Mouse (Mus musculus) hindbrain, embryonic 16.5 days (tissue): ENCODE results near the gene Dgcr6. TPM values are rescaled to one million over a fixed set of nuclear protein-coding genes. Genes with fewer than 3 reads are reported as not detected.

Experiments used
- ATAC-seq: fragments of 200-750 bp; cut with Nextera tagmentation; 2 replicates; pipeline ENCODE4 v1.8.0; 2017; ENCODE audit warnings: moderate TSS enrichment, moderate library complexity
- H3K27ac ChIP-seq: fragments of 300-500 bp; sonication (generic); 2 replicates; pipeline ENCODE4 v1.5.1; 2014; ENCODE audit warnings: low read depth, mild to moderate bottlenecking, control low read depth, low read length, moderate library complexity
- H3K27me3 ChIP-seq: fragments of 300-500 bp; sonication (generic); replicated peaks from 2 replicates; pipeline ENCODE4 v1.6.1; 2014; ENCODE audit warnings: low read length; ENCODE audit not compliant: control insufficient read depth, insufficient read depth
- H3K36me3 ChIP-seq: fragments of 300-500 bp; sonication (generic); 2 replicates; pipeline ENCODE4 v1.6.1; 2014; ENCODE audit warnings: mild to moderate bottlenecking, low read length, moderate library complexity, mixed read lengths; ENCODE audit not compliant: control insufficient read depth, insufficient read depth
- H3K4me1 ChIP-seq: fragments of 300-500 bp; sonication (generic); 2 replicates; pipeline ENCODE4 v1.6.1; 2014; ENCODE audit warnings: low read depth, low read length; ENCODE audit not compliant: control insufficient read depth, insufficient read depth
- H3K4me2 ChIP-seq: fragments of 300-500 bp; sonication (generic); 2 replicates; pipeline ENCODE4 v1.6.1; 2014; ENCODE audit warnings: mild to moderate bottlenecking, low read length, control low read depth, moderate library complexity
- H3K4me3 ChIP-seq: fragments of 300-500 bp; sonication (generic); 2 replicates; pipeline ENCODE4 v1.5.1; 2014; ENCODE audit warnings: mild to moderate bottlenecking, low read length, control low read depth, moderate library complexity
- H3K9ac ChIP-seq: fragments of 300-500 bp; sonication (generic); 2 replicates; pipeline ENCODE4 v1.6.1; 2014; ENCODE audit warnings: low read depth, mild to moderate bottlenecking, control low read depth, low read length, moderate library complexity
- H3K9me3 ChIP-seq: fragments of 300-500 bp; sonication (generic); 2 replicates; pipeline ENCODE4 v1.6.1; 2014; ENCODE audit warnings: mild to moderate bottlenecking, low read length, moderate library complexity; ENCODE audit not compliant: control insufficient read depth
- WGBS: fragments of 180-500 bp; shearing (Covaris S2); extraction: QIAGEN DNeasy Blood & Tissue Kit; methylation state at CpG from one replicate; pipeline ENCODE4 v1.1.7; 2014; 5-methylcytosine and 5-hydroxymethylcytosine counted together
- polyA plus RNA-seq: library from polyadenylated mRNA; unstranded; fragments of >200 nt; fragmentation: Nextera tagmentation; extraction: Ambion mirVana; gene quantifications from 2 replicates; pipeline ENCODE4 v1.2.1, GENCODE M21; 2015

The Dgcr6 gene
- polyA plus RNA-seq, 1 experiment from 2014 or later: 162 TPM

- 90% methylated on average over 5 of the region's 5 CpGs for WGBS
- Histone ChIP-seq H3K36me3 (no peaks in the 10 kb centered on the region), H3K27ac (no peak overlapping the region), H3K4me1 (no peaks in the 10 kb centered on the region), H3K27me3 (no peaks in the 10 kb centered on the region), H3K9ac (no peak overlapping the region), H3K4me2 (no peak overlapping the region), H3K4me3 (no peak overlapping the region), H3K9me3 (no peaks in the 10 kb centered on the region)
- no peak for ATAC-seq
These were observed 25.8 kb downstream of the Dgcr6 start for GRCm38 (mm10) chr16:18078314-18079015.

- H3K27me3 ChIP-seq: no peaks in the 10 kb centered on the region
- H3K4me1 ChIP-seq: no peaks in the 10 kb centered on the region
- H3K4me2 ChIP-seq: no peak overlapping the region
- H3K9me3 ChIP-seq: no peaks in the 10 kb centered on the region
- no peak overlapping the region for H3K27ac ChIP-seq
- no peak for ATAC-seq
- WGBS: 95% methylated on average over 2 of the region's 2 CpGs
- H3K4me3 ChIP-seq: no peak overlapping the region
- no peaks in the 10 kb centered on the region for H3K36me3 ChIP-seq
- H3K9ac ChIP-seq: no peak overlapping the region
These were observed 26.6 kb downstream of the Dgcr6 start for GRCm38 (mm10) chr16:18079300-18079699.

- H3K9ac ChIP-seq: no peak overlapping the region
- no peaks in the 10 kb centered on the region for H3K9me3 ChIP-seq
- no peak overlapping the region for H3K4me2 ChIP-seq
- no peaks in the 10 kb centered on the region for H3K27me3 ChIP-seq
- no peaks in the 10 kb centered on the region for H3K4me1 ChIP-seq
- H3K4me3 ChIP-seq: no peak overlapping the region
- H3K27ac ChIP-seq: no peak overlapping the region
- H3K36me3 ChIP-seq: no peaks in the 10 kb centered on the region
- no peak for ATAC-seq
- 89% methylated on average over 7 of the region's 7 CpGs for WGBS
These were observed 27.5 kb downstream of the Dgcr6 start for GRCm38 (mm10) chr16:18080171-18080570.

GRCm38 (mm10) chr16:18081149-18081827 is 28.6 kb downstream of the Dgcr6 start:
- WGBS: 84% methylated on average over 10 of the region's 10 CpGs
- Histone ChIP-seq H3K9ac (no peak overlapping the region), H3K9me3 (no peaks in the 10 kb centered on the region), H3K27me3 (no peaks in the 10 kb centered on the region), H3K36me3 (no peaks in the 10 kb centered on the region), H3K4me1 (no peaks in the 10 kb centered on the region), H3K4me2 (no peak overlapping the region), H3K27ac (no peak overlapping the region), H3K4me3 (no peak overlapping the region)
- ATAC-seq: no peak

- ATAC-seq: no peak
- Histone ChIP-seq H3K36me3 (no peaks in the 10 kb centered on the region), H3K4me2 (no peak overlapping the region), H3K4me1 (no peaks in the 10 kb centered on the region), H3K27me3 (peaks cover under 1% of the 10 kb centered on the region; the same call in 1 of the 2 replicates), H3K4me3 (no peak overlapping the region), H3K9ac (no peak overlapping the region), H3K27ac (no peak overlapping the region), H3K9me3 (no peaks in the 10 kb centered on the region)
- 97% methylated on average over 1 of the region's 1 CpGs for WGBS
These were observed 29.6 kb downstream of the Dgcr6 start for GRCm38 (mm10) chr16:18082291-18082690.

GRCm38 (mm10) chr16:18083231-18083951 is 30.7 kb downstream of the Dgcr6 start:
- ATAC-seq: peak; percentile 81
- Histone ChIP-seq H3K9me3 (no peaks in the 10 kb centered on the region), H3K4me1 (peaks cover 5% of the 10 kb centered on the region), H3K27ac (peak overlapping the region; percentile 46; the same call in 1 of the 2 replicates), H3K4me2 (no peak overlapping the region), H3K36me3 (no peaks in the 10 kb centered on the region), H3K9ac (no peak overlapping the region), H3K4me3 (no peak overlapping the region), H3K27me3 (peaks cover 10% of the 10 kb centered on the region)
- 68% methylated on average over 18 of the region's 18 CpGs for WGBS

- no peak overlapping the region for H3K4me2 ChIP-seq
- no peak for ATAC-seq
- 91% methylated on average over 7 of the region's 7 CpGs for WGBS
- H3K9me3 ChIP-seq: no peaks in the 10 kb centered on the region
- H3K27me3 ChIP-seq: peaks cover 10% of the 10 kb centered on the region
- H3K36me3 ChIP-seq: no peaks in the 10 kb centered on the region
- H3K9ac ChIP-seq: no peak overlapping the region
- H3K4me3 ChIP-seq: no peak overlapping the region
- H3K4me1 ChIP-seq: peaks cover 11% of the 10 kb centered on the region
- H3K27ac ChIP-seq: no peak overlapping the region
These were observed 31.6 kb downstream of the Dgcr6 start for GRCm38 (mm10) chr16:18084262-18084661.

GRCm38 (mm10) chr16:18087101-18087500 is 34.4 kb downstream of the Dgcr6 start:
- H3K27ac ChIP-seq: no peak overlapping the region

GRCm38 (mm10) chr16:18096348-18096747 is 43.7 kb downstream of the Dgcr6 start:
- Histone ChIP-seq H3K27ac (no peak overlapping the region), H3K4me3 (no peak overlapping the region), H3K4me2 (no peak overlapping the region), H3K9me3 (no peaks in the 10 kb centered on the region; the same call in 1 of the 2 replicates), H3K4me1 (no peaks in the 10 kb centered on the region), H3K9ac (no peak overlapping the region), H3K27me3 (no peaks in the 10 kb centered on the region), H3K36me3 (no peaks in the 10 kb centered on the region)
- 62% methylated on average over 5 of the region's 5 CpGs for WGBS
- ATAC-seq: no peak

More at GRCm38 (mm10) chr16:18087101-18087500, 34.4 kb downstream of the Dgcr6 start:
- no peaks in the 10 kb centered on the region for H3K9me3 ChIP-seq
- no peak for ATAC-seq
- H3K4me1 ChIP-seq: peaks cover 11% of the 10 kb centered on the region
- WGBS: 89% methylated on average over 5 of the region's 5 CpGs
- no peak overlapping the region for H3K4me2 ChIP-seq
- no peak overlapping the region for H3K4me3 ChIP-seq
- peaks cover 10% of the 10 kb centered on the region for H3K27me3 ChIP-seq
- H3K36me3 ChIP-seq: no peaks in the 10 kb centered on the region
- H3K9ac ChIP-seq: no peak overlapping the region
